ENCODE assay signal across 28 mouse cellular contexts in genomic region chr3:107778016-107778415, GRCm38 (mm10). TPM values are rescaled to one million over a fixed set of nuclear protein-coding genes. Genes with fewer than 3 reads are reported as not detected.
A peak's percentile ranks its signal among the peaks of the same experiment; 100 is the strongest.
DNase-seq lines count a peak whose midpoint lies in the region; ATAC-seq lines count a peak whose summit lies in the region.
"Had no signal": no experiment of that assay in that cellular context is flagged by ENCODE, and none has a peak within 500 bp of the region (broad histone marks: within the 10 kb centered on the region; RNA-seq: fewer than 3 reads in every experiment).

No protein-coding gene starts in this region.

- WGBS in forebrain, embryonic 15.5 days: 89% methylated on average over 6 of the region's 6 CpGs

- no peak overlapping the region for H3K4me3 ChIP-seq in forebrain, embryonic 15.5 days
- H3K4me3 ChIP-seq: embryonic facial prominence, embryonic 12.5 days; embryonic facial prominence, embryonic 15.5 days; gastrocnemius, adult 2 months; heart, adult 2 months; heart, embryonic 10.5 days; heart, embryonic 13.5 days; hindbrain, embryonic 12.5 days; hindbrain, embryonic 15.5 days had no signal

- no peaks in the 10 kb centered on the region for H3K9me3 ChIP-seq in forebrain, embryonic 15.5 days
- H3K9me3 ChIP-seq: embryonic facial prominence, embryonic 12.5 days; embryonic facial prominence, embryonic 15.5 days; heart, embryonic 10.5 days; heart, embryonic 13.5 days; hindbrain, embryonic 12.5 days; hindbrain, embryonic 15.5 days had no signal

- no peak overlapping the region for H3K4me2 ChIP-seq in forebrain, embryonic 15.5 days (replicated peaks)
- H3K4me2 ChIP-seq: embryonic facial prominence, embryonic 12.5 days; embryonic facial prominence, embryonic 15.5 days; heart, embryonic 13.5 days; hindbrain, embryonic 12.5 days; hindbrain, embryonic 15.5 days had no signal

- no peaks in the 10 kb centered on the region for H3K4me1 ChIP-seq in forebrain, embryonic 15.5 days
- H3K4me1 ChIP-seq: hindbrain, embryonic 15.5 days had no signal

- no peaks in the 10 kb centered on the region for H3K27me3 ChIP-seq in forebrain, embryonic 15.5 days
- H3K27me3 ChIP-seq: embryonic facial prominence, embryonic 12.5 days; embryonic facial prominence, embryonic 15.5 days; hindbrain, embryonic 12.5 days; hindbrain, embryonic 15.5 days had no signal

- no peak overlapping the region for H3K9ac ChIP-seq in forebrain, embryonic 15.5 days (replicated peaks)
- H3K9ac ChIP-seq: embryonic facial prominence, embryonic 12.5 days; embryonic facial prominence, embryonic 15.5 days; heart, embryonic 13.5 days; hindbrain, embryonic 12.5 days; hindbrain, embryonic 15.5 days had no signal

- no peaks in the 10 kb centered on the region for H3K36me3 ChIP-seq in forebrain, embryonic 15.5 days
- H3K36me3 ChIP-seq: embryonic facial prominence, embryonic 12.5 days; embryonic facial prominence, embryonic 15.5 days; heart, embryonic 10.5 days; heart, embryonic 13.5 days; hindbrain, embryonic 12.5 days; hindbrain, embryonic 15.5 days had no signal

- DNase-seq in frontal cortex, postnatal 10 days (ENCODE audit: low spot score in 2 of 2): no peak
- peak; percentile 15 for DNase-seq in MN1 (ENCODE audit: low spot score)
- DNase-seq in gastrocnemius, postnatal 10 days: no peak
- DNase-seq in layer of hippocampus, postnatal 14 days (ENCODE audit: low spot score in 2 of 2): no peak
- DNase-seq: adrenal gland, adult 8-10 months; adrenal gland, postnatal 36 days; cerebellum, adult 11 months; cerebellum, adult 2 months; cerebellum, postnatal 10 days; cerebellum, postnatal 36 days; gastrocnemius, adult 2 months; gastrocnemius, postnatal 25 days; heart, adult 2 months; heart, postnatal 14 days; heart, postnatal 4 days had no signal

- ATAC-seq in frontal cortex, adult (ENCODE audit: low TSS enrichment): peak; percentile 67
- peak; percentile 85 for ATAC-seq in granulocyte monocyte progenitor cell, adult 5-6 weeks (replicated peaks; ENCODE audit: poor library complexity, severe bottlenecking)
- peak; percentile 91 for ATAC-seq in megakaryocyte progenitor cell, adult 5-6 weeks (replicated peaks; ENCODE audit: poor library complexity)
- no peak for ATAC-seq in forebrain, embryonic 15.5 days (replicated peaks)
- ATAC-seq: activated CD4-positive, CD25-positive, alpha-beta regulatory T cell, adult 4 months; forebrain, embryonic 14.5 days; intestine, postnatal 0 days had no signal

- H3K27ac ChIP-seq in forebrain, embryonic 15.5 days (replicated peaks): no peak overlapping the region
- H3K27ac ChIP-seq: embryonic facial prominence, embryonic 12.5 days; embryonic facial prominence, embryonic 15.5 days; gastrocnemius, adult 2 months; heart, adult 2 months; heart, embryonic 10.5 days; heart, embryonic 13.5 days; hindbrain, embryonic 12.5 days; hindbrain, embryonic 15.5 days had no signal

RNA-seq across cellular contexts. Expression of gene Csf1, which starts 17.7 kb away (rescaled TPM):
- 6.4 and 7.2 TPM in 2 replicates for total RNA-seq in granulocyte monocyte progenitor cell, adult 5-6 weeks (2014; fragmentation: Nextera tagmentation)
- 2.1 and 2.9 TPM in 2 replicates for total RNA-seq in granulocyte monocyte progenitor cell, adult 5-6 weeks (2017)
- total RNA-seq in megakaryocyte progenitor cell, adult 5-6 weeks (2015): 2.2 and 4.8 TPM in 2 replicates
- 1.5 and 4.6 TPM in 2 replicates for total RNA-seq in megakaryocyte progenitor cell, adult 5-6 weeks (2017)
- 6.5 and 7.9 TPM in 2 replicates for polyA plus RNA-seq in forebrain, embryonic 15.5 days (2015; fragmentation: Nextera tagmentation; extraction: Ambion mirVana)
- 10 to 100 TPM; 14.2 to 21.4 TPM for total RNA-seq in gastrocnemius, postnatal 10 days (2021)
- total RNA-seq in layer of hippocampus, postnatal 14 days (2021): 10 to 100 TPM; 11.9 to 13.3 TPM
